Mouse (Mus musculus) kidney, adult 9 months (tissue): ENCODE measurements around the gene Mrps14.

Source experiments
- DNase-seq: peaks from one replicate; pipeline ENCODE4 v3.0.0; 2022

The Mrps14 gene

DNA sequence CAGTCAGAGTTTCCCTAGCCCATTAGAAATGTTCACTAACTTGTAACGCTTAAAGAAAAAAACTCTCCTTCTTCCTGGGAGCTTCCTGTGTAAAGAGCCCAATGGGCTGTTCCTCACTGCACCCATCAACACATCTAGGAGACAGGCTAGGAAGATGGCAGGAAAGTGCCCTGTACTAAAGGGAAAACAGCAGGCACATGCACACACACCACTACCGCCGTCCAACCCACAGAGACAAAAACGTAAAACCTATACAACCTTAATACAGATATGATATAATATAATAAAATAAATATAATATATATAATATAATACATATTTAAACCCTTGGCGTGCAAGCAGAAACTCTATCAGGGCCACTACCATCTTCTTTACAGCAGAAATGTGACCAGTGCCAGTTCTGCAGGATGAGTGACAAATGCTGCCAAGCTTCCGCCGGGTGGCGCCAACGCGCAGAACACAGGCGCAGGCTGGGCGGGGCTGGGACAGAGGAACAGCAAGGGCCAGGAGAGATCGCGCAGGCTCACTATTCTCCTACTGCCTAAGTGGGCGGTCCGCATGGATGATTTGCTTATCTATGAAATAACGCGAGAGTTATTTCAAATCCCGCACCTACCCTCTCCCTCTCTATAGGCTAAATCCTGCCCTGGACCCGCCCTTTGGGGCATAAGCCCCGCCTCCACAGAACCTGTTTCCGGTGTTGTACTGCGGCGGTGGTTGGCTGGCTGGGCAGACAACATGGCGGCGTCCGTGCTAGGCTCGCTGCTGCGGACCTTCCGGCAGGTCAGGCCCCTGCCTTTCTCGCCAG is at the start of gene Mrps14:
Mrps14 (plus strand) TSS at position 687 of the 808 bp plus-strand sequence.
- DNase-seq, result peak; percentile 100

GRCm38 (mm10) chr1:160145606-160146005 is 49.4 kb upstream of the Mrps14 start:
- no peak for DNase-seq

GRCm38 (mm10) chr1:160147274-160147673 is 47.7 kb upstream of the Mrps14 start:
- DNase-seq, result no peak

- DNase-seq, result no peak
Measured at GRCm38 (mm10) chr1:160149291-160149906, 45.6 kb upstream of the Mrps14 start.

DNA sequence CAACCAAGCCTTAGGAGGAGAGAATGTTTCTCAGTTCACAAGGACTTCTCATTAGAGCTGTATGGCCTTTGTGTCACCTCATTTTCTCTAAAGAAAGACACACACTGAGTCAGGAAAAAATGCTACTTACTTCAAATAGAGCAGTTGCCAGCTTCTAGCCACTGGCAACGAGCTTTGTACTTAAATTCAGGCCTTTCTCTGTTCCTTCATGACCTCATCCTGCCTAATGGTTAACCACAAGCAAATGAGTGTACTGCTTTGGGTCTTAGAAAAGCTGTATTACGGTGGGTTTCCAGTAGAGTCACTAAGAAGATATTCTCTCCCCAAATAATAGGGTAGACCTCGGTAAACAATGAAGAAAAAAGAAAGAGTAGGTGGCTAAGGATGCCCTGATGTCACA is 44.3 kb upstream of the Mrps14 start:
- peak; percentile 4 for DNase-seq

- DNase-seq, result no peak
Measured at GRCm38 (mm10) chr1:160153480-160153879, 41.5 kb upstream of the Mrps14 start, which contains the start of gene Tnn. TSS of gene Tnn (minus strand) at chr1:160153580.

- no peak for DNase-seq
Measured at GRCm38 (mm10) chr1:160158190-160158589, 36.8 kb upstream of the Mrps14 start.

- DNase-seq, result no peak
Measured at GRCm38 (mm10) chr1:160166600-160166999, 28.4 kb upstream of the Mrps14 start.

DNA sequence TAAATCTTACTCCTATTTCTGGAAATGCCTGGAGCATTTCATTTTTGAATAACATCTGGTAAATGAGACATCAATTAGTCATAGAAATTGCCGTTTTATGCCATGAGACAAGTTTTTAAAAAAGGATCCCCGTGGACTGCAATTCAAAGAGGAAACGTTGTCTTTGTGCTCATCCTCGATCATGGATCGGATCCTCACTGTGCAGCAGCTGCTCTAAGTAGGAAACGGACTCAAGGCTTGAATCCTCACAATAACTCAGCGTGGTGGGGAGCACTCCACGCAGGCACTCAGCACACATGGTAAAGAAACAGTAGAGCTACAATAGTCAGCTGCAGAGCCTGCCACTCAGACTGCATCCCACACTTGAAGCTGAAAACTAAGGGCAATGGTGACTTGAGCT is 18.1 kb upstream of the Mrps14 start:
- DNase-seq, result no peak

DNA sequence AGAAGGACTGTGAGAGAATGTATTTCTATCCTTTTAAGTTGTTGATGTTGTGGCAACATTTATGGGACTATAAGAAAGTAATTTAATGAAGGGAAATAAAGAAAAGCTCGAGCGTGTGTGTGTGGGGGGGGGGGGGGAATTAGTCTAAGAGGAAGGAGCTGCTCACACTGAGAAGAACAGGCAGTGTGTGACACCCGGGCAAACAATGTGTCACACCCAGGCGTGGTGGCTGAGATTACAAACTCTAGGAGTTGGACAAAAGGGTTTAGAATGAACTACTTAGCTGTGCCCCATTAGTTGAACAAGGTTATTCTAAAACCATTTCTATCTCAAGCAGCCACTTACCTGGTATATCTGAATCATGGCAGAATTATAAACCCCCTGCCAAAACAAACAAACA is 13.8 kb upstream of the Mrps14 start:
- no peak for DNase-seq

- peak; percentile 21 for DNase-seq
Measured at GRCm38 (mm10) chr1:160184506-160184905, 10.5 kb upstream of the Mrps14 start.

GRCm38 (mm10) chr1:160195337-160195663 is 285 bp downstream of the Mrps14 start:
- DNase-seq, result no peak

- DNase-seq, result peak; percentile 17
Measured at GRCm38 (mm10) chr1:160205486-160205885, 10.5 kb downstream of the Mrps14 start.

GRCm38 (mm10) chr1:160209844-160210243 is 14.8 kb downstream of the Mrps14 start:
- no peak for DNase-seq

DNA sequence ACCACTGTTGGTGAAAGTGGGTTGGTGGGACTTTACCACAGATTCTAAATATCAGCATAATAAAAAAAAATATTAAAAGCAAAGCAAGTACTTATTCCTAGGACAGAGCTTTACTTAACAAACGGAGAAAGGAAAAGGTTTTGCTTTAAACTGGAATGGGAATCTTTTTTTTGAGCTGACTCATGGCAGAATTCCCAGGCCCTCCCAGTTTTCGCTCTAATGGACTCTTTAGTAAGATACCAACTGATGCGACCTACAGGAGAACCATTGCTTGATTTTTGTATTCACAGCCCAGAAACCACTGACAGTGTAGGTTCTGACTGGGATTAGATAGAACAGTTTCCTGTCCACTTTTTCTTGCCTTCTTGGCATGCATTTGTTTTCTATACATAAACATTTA is 15.6 kb downstream of the Mrps14 start:
- peak; percentile 21 for DNase-seq

GRCm38 (mm10) chr1:160211597-160212122 is 16.6 kb downstream of the Mrps14 start:
- no peak for DNase-seq

DNA sequence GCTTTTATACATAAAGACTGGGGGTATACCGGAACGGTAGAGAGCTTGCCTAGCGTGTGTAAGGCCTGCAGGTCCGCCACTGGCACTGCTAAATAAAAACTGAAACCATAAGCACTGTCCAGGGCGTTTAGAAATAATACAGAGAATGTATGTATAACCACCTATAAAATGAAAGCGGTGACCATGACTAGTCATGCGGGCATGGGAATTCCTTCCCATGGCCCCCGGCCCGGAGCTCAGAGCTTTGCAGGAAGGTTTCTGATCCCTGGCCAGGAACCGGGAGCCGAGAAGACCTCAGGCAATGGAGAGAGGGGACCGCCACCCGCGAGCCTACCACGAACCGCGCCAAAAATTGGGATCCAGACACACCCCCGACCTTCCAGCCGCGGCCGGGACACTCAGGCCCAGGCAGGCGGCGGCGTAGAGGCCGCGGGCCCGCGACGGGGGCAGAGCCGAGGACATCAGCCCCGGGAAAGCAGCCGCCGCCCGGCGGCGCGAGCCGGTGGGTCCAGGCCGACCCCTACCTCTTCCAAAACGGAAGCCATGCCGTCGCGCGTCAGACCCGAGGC is 17.2 kb downstream of the Mrps14 start:
- no peak for DNase-seq

GRCm38 (mm10) chr1:160212703-160213669 is 18.0 kb downstream of the Mrps14 start, which contains the start of gene Cacybp:
TSS of gene Cacybp (minus strand) at chr1:160212875.
- peak; percentile 100 for DNase-seq

DNA sequence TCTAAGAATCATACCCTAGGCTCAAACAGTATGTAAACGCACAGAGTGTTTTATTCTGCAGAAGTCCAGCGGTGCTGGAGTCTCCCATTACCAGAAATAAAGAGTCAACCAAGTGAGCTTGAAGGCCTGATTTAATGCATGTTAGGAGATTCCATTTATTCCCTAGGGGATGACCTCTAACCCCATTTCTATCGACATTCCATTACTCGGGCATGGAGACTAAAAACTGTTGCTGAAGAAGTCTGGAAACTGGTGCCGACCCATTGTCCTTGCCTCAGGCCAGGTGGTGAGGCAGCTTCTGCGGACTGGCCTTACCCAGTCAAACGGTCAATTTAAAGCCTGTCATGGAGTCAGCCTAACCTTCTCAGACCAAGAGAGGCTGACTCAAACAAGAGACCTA is 19.2 kb downstream of the Mrps14 start:
- no peak for DNase-seq

DNA sequence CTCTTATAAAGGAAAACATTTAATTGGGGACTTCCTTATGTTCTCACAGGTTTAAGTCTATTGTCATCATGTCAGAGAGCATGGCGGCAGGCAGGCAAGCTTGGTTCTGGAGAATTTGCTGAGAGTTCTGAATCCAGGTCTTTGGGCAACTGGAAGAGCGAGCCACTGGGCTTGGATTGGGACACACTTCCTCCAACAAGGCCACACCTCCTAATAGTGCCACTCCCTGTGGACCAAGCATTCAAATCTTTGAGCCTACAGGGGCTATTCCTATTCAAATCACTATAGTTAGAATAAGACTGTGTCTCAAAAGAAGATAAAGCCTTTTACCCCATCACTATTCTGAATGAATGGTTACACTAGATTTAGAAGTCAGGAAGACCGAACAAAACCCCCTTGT is 22.9 kb downstream of the Mrps14 start:
- DNase-seq, result no peak

DNA sequence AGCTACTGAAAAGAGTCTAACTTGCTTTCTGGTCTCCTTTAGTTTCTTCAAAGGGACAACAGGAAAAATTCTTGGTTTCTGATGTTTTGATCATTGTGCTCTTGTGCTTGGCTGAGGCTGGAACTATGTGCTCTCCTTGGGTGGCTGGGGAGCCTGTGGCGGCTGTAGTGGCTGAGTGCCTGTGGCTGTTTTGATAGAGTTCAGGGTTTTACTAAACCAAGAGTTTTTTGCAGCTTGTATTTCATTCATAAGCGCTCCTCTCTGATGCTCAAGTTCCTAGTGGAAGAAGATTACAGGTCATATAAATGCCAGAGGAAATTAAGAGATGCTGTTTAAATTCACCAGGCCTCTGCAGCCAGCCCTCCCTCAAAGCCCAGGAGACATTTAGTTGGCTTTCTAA is 29.1 kb downstream of the Mrps14 start:
- DNase-seq, result no peak

- DNase-seq, result no peak
Measured at GRCm38 (mm10) chr1:160227196-160227595, 32.2 kb downstream of the Mrps14 start.

- DNase-seq, result peak; percentile 41
Measured at GRCm38 (mm10) chr1:160227850-160228249, 32.8 kb downstream of the Mrps14 start.
